Mouse (Mus musculus) liver, adult 2 months (tissue): ENCODE results near the gene Taok2. TPM values are rescaled to one million over a fixed set of nuclear protein-coding genes. Genes with fewer than 3 reads are reported as not detected.
"Not testable (repeated sequence)": the region's sequence is repeated elsewhere in the genome, so short reads cannot be mapped to it uniquely, and the experiment has no call there.

Experiments used
- DNase-seq: peaks from one replicate; pipeline ENCODE4 v3.0.0-alpha.2; 2011; ENCODE audit warnings: low read depth, low spot score; ENCODE audit errors: extremely low read depth
- H3K27ac ChIP-seq: fragments of 200-500 bp; replicated peaks from 2 replicates; pipeline ENCODE4 v1.5.1; 2012; ENCODE audit warnings: low read depth, mild to moderate bottlenecking, control low read depth, inconsistent platforms, low read length; ENCODE audit not compliant: insufficient read depth
- H3K27me3 ChIP-seq: fragments of 200-500 bp; 2 replicates; pipeline ENCODE4 v1.6.1; 2012; ENCODE audit warnings: mild to moderate bottlenecking, moderate library complexity, low read length, inconsistent platforms; ENCODE audit not compliant: control insufficient read depth, insufficient read depth
- H3K36me3 ChIP-seq: fragments of 200-500 bp; 2 replicates; pipeline ENCODE4 v1.6.1; 2012; ENCODE audit warnings: low read length, inconsistent platforms; ENCODE audit not compliant: control insufficient read depth, insufficient read depth
- H3K4me1 ChIP-seq: fragments of 200-500 bp; 2 replicates; pipeline ENCODE4 v1.6.1; 2011; ENCODE audit warnings: low read length; ENCODE audit not compliant: control insufficient read depth, insufficient read depth
- H3K4me3 ChIP-seq: fragments of 200-500 bp; 2 replicates; pipeline ENCODE4 v1.5.1; 2011; ENCODE audit warnings: low read depth, mild to moderate bottlenecking, control low read depth, low read length, moderate library complexity; ENCODE audit not compliant: insufficient read depth
- H3K79me2 ChIP-seq: fragments of 200-500 bp; 2 replicates; pipeline ENCODE4 v1.6.1; 2012; ENCODE audit warnings: inconsistent platforms, mild to moderate bottlenecking, low read length, moderate library complexity; ENCODE audit not compliant: control insufficient read depth, insufficient read depth
- H3K9ac ChIP-seq: fragments of 200-500 bp; 2 replicates; pipeline ENCODE4 v1.6.1; 2012; ENCODE audit warnings: low read depth, mild to moderate bottlenecking, control low read depth, inconsistent platforms, low read length
- CTCF ChIP-seq: fragments of 200-500 bp; IDR thresholded peaks from 2 replicates; pipeline ENCODE4 v1.5.1; 2011; ENCODE audit warnings: low read depth, low read length, control low read depth
- POLR2A ChIP-seq: fragments of 200-500 bp; IDR thresholded peaks from 2 replicates; pipeline ENCODE4 v1.6.1; 2011; ENCODE audit warnings: low read length, control low read depth; ENCODE audit not compliant: insufficient read depth; ENCODE audit errors: extremely low read depth
- WGBS: fragments of 180-500 bp; shearing (Covaris S2); methylation state at CpG from one replicate; pipeline ENCODE4 v1.1.7; 2018; 5-methylcytosine and 5-hydroxymethylcytosine counted together
- polyA plus RNA-seq: library from polyadenylated mRNA; depleted of rRNA; stranded (reverse); fragments of >200 nt; gene quantifications from 2 replicates; pipeline ENCODE4 v1.2.3, GENCODE M21; 2012
- total RNA-seq: library from RNA; depleted of rRNA; stranded (reverse); fragments of >200 nt; gene quantifications from 2 replicates; pipeline ENCODE4 v1.2.3, GENCODE M21; 2014

The Taok2 gene
- total and polyA plus RNA-seq, 2 experiments, result 21.7 to 42.7 TPM

DNA sequence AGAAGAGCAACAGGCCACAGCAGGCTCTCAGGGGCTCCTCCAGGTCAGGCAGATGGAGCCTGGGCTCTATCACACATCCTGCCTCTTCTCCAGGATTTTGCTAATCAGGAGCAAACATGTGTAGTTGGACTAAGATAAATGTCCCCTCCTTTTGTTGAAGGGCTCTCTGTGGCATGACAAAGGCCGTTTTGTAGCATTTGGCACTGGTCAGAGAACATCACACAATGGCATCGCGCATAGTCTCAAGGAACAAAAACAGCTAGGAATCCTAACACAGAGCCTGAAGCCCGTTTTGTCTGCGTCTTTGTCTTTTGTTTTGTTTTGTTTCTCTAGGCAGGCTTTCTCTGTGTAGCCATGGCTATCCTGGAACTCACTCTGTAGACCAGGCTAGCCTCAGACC, 39.5 kb upstream of the Taok2 start:
- Histone ChIP-seq H3K36me3 (peaks cover 2% of the 10 kb centered on the region; the same call in 1 of the 2 replicates), H3K27ac (peak overlapping the region; percentile 52; the same call in 1 of the 2 replicates), H3K79me2 (peaks cover 17% of the 10 kb centered on the region; the same call in 1 of the 2 replicates), H3K27me3 (no peaks in the 10 kb centered on the region), H3K4me3 (no peak overlapping the region), H3K9ac (no peak overlapping the region), H3K4me1 (peaks cover 14% of the 10 kb centered on the region)
- DNase-seq, result no peak
- TF ChIP-seq POLR2A (no peak), CTCF (no peak)
- WGBS, result 82% methylated on average over 5 of the region's 5 CpGs

GRCm38 (mm10) chr7:126922624-126923060, 38.1 kb upstream of the Taok2 start, which contains the start of gene Tmem219:
Tmem219 (minus strand) TSS chr7:126922917.
- Histone ChIP-seq H3K27me3 (no peaks in the 10 kb centered on the region), H3K36me3 (peaks cover 2% of the 10 kb centered on the region; the same call in 1 of the 2 replicates), H3K4me1 (peaks cover 16% of the 10 kb centered on the region), H3K4me3 (peak within 1 kb of the TSS; percentile 60), H3K9ac (peak within 1 kb of the TSS; percentile 90), H3K27ac (peak within 1 kb of the TSS; percentile 100), H3K79me2 (peaks cover 18% of the 10 kb centered on the region; the same call in 1 of the 2 replicates)
- WGBS, result 21% methylated on average over 5 of the region's 5 CpGs
- 0 out of 2 replicates have a peak, but pooled peaks have one; percentile 41 for TF ChIP-seq POLR2A
- TF ChIP-seq CTCF, result no peak
- DNase-seq, result peak; percentile 92

DNA sequence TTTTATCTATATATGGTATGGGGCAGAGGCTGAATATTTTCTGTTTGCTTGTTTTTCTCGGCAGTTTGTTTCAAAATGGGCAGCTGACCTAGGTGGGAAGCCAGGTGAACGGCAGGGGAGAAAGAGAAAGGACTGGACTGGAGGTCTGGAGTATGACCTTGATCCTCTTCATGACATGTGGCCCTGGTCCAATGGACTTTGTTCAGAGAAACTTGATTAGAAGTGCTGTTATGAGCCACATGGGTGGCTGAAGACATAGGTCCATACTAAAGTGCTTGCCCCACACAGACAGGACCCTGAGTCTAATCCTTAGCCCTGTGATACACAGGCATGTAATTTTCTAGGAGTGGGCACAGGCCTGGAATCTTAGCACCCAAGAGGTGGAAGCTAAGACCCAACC, 37.1 kb upstream of the Taok2 start:
- Histone ChIP-seq H3K9ac (peak overlapping the region; percentile 90), H3K27ac (peak overlapping the region; percentile 100), H3K4me1 (peaks cover 16% of the 10 kb centered on the region), H3K27me3 (no peaks in the 10 kb centered on the region), H3K36me3 (peaks cover 2% of the 10 kb centered on the region; the same call in 1 of the 2 replicates), H3K4me3 (peak overlapping the region; percentile 60), H3K79me2 (peaks cover 21% of the 10 kb centered on the region; the same call in 1 of the 2 replicates)
- no peak for TF ChIP-seq CTCF
- TF ChIP-seq POLR2A, result no peak
- WGBS, result 15% methylated on average over 2 of the region's 2 CpGs
- peak; percentile 96 for DNase-seq

- TF ChIP-seq POLR2A, result no peak
- no peak for TF ChIP-seq CTCF
- 68% methylated on average over 4 of the region's 4 CpGs for WGBS
These were observed 35.5 kb upstream of the Taok2 start for GRCm38 (mm10) chr7:126919973-126920372.

DNA sequence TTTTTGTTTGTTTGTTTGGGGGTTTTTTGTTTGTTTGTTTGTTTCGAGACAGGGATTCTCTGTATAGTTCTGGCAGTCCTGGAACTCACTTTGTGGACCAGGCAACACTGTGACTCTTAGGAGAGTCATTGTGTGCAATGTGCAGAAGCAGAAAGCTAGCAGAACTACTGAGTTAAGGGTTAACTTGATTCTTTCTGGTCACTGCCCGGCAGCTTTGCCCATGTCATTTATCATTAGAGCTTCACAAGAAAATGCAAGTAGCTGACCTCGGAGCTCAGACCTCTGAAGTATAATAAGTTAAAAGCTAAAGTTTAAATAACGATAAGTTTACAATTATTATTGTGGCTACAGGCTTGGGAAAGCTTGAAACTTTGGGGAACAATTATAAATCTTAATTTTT, 33.9 kb upstream of the Taok2 start:
- H3K36me3 ChIP-seq, H3K9ac ChIP-seq, DNase-seq, H3K27ac ChIP-seq, H3K4me3 ChIP-seq, H3K27me3 ChIP-seq: not testable (repeated sequence)
- Histone ChIP-seq H3K4me1 (peaks cover 13% of the 10 kb centered on the region), H3K79me2 (peaks cover 34% of the 10 kb centered on the region; the same call in 1 of the 2 replicates)
- 37% methylated on average over 4 of the region's 4 CpGs for WGBS

More at GRCm38 (mm10) chr7:126919973-126920372, 35.5 kb upstream of the Taok2 start:
- peaks cover 16% of the 10 kb centered on the region for H3K4me1 ChIP-seq
- peaks cover 2% of the 10 kb centered on the region; the same call in 1 of the 2 replicates for H3K36me3 ChIP-seq
- H3K4me3 ChIP-seq, result no peak overlapping the region
- no peak for DNase-seq
- H3K27ac ChIP-seq, result 0 out of 2 replicates have a peak overlapping the region, but pooled peaks have one; percentile 2
- H3K9ac ChIP-seq, result no peak overlapping the region
- no peaks in the 10 kb centered on the region for H3K27me3 ChIP-seq
- peaks cover 27% of the 10 kb centered on the region; the same call in 1 of the 2 replicates for H3K79me2 ChIP-seq

DNA sequence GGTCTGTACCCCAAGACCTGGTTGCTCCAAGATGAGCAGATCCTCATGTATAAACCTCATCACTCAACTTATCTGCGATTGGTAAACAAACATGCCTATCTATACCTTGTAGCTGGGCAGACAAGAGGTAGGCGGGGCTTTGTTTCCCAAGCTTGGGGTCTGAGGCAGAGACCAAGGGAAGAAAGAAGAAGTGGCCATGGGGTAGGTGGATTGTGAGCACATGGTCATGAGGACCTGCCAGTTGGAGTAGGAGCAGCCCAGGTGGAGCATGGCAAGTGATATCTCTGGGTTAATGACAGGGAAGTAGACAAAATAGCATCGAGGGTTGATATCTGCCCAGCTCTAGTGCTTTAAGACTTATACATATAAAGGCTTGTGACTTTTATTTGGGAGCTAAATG, 30.3 kb upstream of the Taok2 start:
- Histone ChIP-seq H3K9ac (no peak overlapping the region), H3K4me3 (no peak overlapping the region), H3K36me3 (peaks cover 13% of the 10 kb centered on the region), H3K79me2 (peaks cover 28% of the 10 kb centered on the region; the same call in 1 of the 2 replicates), H3K4me1 (peaks cover 5% of the 10 kb centered on the region), H3K27ac (no peak overlapping the region), H3K27me3 (no peaks in the 10 kb centered on the region)
- WGBS, result 87% methylated on average over 3 of the region's 3 CpGs
- no peak for TF ChIP-seq CTCF
- TF ChIP-seq POLR2A, result no peak
- DNase-seq, result no peak
